Mouse (Mus musculus) neural tube, embryonic 13.5 days (tissue): ENCODE measurements around the gene Tprn. TPM values are rescaled to one million over a fixed set of nuclear protein-coding genes. Genes with fewer than 3 reads are reported as not detected.

Source experiments
- ATAC-seq: fragments of 200-750 bp; cut with Nextera tagmentation; 2 replicates; pipeline ENCODE4 v1.8.0; 2017; ENCODE audit warnings: low read depth, mild to moderate bottlenecking, moderate TSS enrichment, moderate library complexity
- H3K27ac ChIP-seq: fragments of 300-500 bp; sonication (generic); replicated peaks from 2 replicates; pipeline ENCODE4 v1.5.1; 2015; ENCODE audit warnings: moderate library complexity, mild to moderate bottlenecking, inconsistent platforms
- H3K27me3 ChIP-seq: fragments of 300-500 bp; sonication (generic); 2 replicates; pipeline ENCODE4 v1.6.1; 2015; ENCODE audit warnings: mild to moderate bottlenecking, inconsistent platforms
- H3K36me3 ChIP-seq: fragments of 300-500 bp; sonication (generic); 2 replicates; pipeline ENCODE4 v1.6.1; 2015; ENCODE audit warnings: mild to moderate bottlenecking, inconsistent platforms
- H3K4me1 ChIP-seq: fragments of 300-500 bp; sonication (generic); replicated peaks from 2 replicates; pipeline ENCODE4 v1.6.1; 2015; ENCODE audit warnings: inconsistent platforms
- H3K4me2 ChIP-seq: fragments of 300-500 bp; sonication (generic); 2 replicates; pipeline ENCODE4 v1.6.1; 2015; ENCODE audit warnings: inconsistent platforms, mild to moderate bottlenecking, moderate library complexity
- H3K4me3 ChIP-seq: fragments of 300-500 bp; sonication (generic); 2 replicates; pipeline ENCODE4 v1.5.1; 2015; ENCODE audit warnings: mild to moderate bottlenecking, inconsistent platforms
- H3K9ac ChIP-seq: fragments of 300-500 bp; sonication (generic); 2 replicates; pipeline ENCODE4 v1.6.1; 2015; ENCODE audit warnings: moderate library complexity, mild to moderate bottlenecking, inconsistent platforms
- H3K9me3 ChIP-seq: fragments of 300-500 bp; sonication (generic); 2 replicates; pipeline ENCODE4 v1.6.1; 2016; ENCODE audit warnings: inconsistent platforms
- WGBS: fragments of 180-500 bp; shearing (Covaris S2); methylation state at CpG from one replicate; pipeline ENCODE4 v1.1.7; 2015; 5-methylcytosine and 5-hydroxymethylcytosine counted together
- polyA plus RNA-seq: library from polyadenylated mRNA; unstranded; fragments of >200 nt; fragmentation: Nextera tagmentation; extraction: Ambion mirVana; gene quantifications from 2 replicates; pipeline ENCODE4 v1.2.1, GENCODE M21; 2015

Gene Tprn
- polyA plus RNA-seq, 1 experiment from 2014 or later, result 14.6 TPM

DNA sequence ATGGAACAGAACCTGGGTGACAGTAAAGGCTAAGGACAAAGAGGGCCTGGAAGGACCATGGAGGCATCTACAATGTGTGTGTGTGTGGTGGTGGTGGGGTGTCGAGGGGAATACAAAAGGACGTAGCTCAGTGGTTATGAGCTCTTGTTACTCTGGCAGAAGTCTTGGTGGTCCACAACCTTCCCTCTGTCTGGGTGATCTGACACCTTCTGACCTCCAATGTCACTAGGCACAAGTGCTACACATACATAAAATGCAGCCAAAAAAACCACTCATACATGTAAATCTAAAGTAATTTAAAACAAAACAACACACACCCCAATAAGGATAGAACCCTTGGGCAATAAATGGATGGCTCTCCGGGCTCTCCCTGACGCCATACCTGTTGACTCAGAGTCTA lies 35.0 kb upstream of the Tprn start:
- no peak for ATAC-seq
- H3K9ac ChIP-seq, result no peak overlapping the region
- no peak overlapping the region for H3K27ac ChIP-seq
- no peak overlapping the region for H3K4me2 ChIP-seq
- peaks cover 30% of the 10 kb centered on the region for H3K4me1 ChIP-seq
- no peaks in the 10 kb centered on the region for H3K36me3 ChIP-seq
- no peaks in the 10 kb centered on the region for H3K9me3 ChIP-seq
- no peak overlapping the region for H3K4me3 ChIP-seq
- 85% methylated on average over 4 of the region's 4 CpGs for WGBS
- no peaks in the 10 kb centered on the region; the same call in 1 of the 2 replicates for H3K27me3 ChIP-seq

GRCm38 (mm10) chr2:25228431-25228889 lies 34.0 kb upstream of the Tprn start:
- Histone ChIP-seq H3K36me3 (no peaks in the 10 kb centered on the region), H3K27me3 (no peaks in the 10 kb centered on the region; the same call in 1 of the 2 replicates), H3K4me2 (peak overlapping the region; percentile 42), H3K4me3 (peak overlapping the region; percentile 20), H3K4me1 (peaks cover 23% of the 10 kb centered on the region), H3K9ac (peak overlapping the region; percentile 44; the same call in 1 of the 2 replicates), H3K9me3 (no peaks in the 10 kb centered on the region), H3K27ac (peak overlapping the region; percentile 69; the same call in 1 of the 2 replicates)
- ATAC-seq, result no peak
- WGBS, result 0% methylated on average over 7 of the region's 7 CpGs

- Histone ChIP-seq H3K4me2 (peak overlapping the region; percentile 42), H3K4me3 (peak overlapping the region; percentile 20; the same call in 1 of the 2 replicates), H3K9ac (peak overlapping the region; percentile 44; the same call in 1 of the 2 replicates), H3K36me3 (no peaks in the 10 kb centered on the region), H3K27ac (no peak overlapping the region; the same call in 1 of the 2 replicates), H3K9me3 (no peaks in the 10 kb centered on the region), H3K27me3 (no peaks in the 10 kb centered on the region; the same call in 1 of the 2 replicates), H3K4me1 (peaks cover 18% of the 10 kb centered on the region)
- 68% methylated on average over 6 of the region's 6 CpGs for WGBS
- ATAC-seq, result no peak
Observed at GRCm38 (mm10) chr2:25228995-25229530, 33.4 kb upstream of the Tprn start.

- WGBS, result 85% methylated on average over 5 of the region's 5 CpGs
- no peak for ATAC-seq
- Histone ChIP-seq H3K4me3 (no peak overlapping the region), H3K9ac (no peak overlapping the region), H3K4me2 (no peak overlapping the region), H3K27me3 (no peaks in the 10 kb centered on the region; the same call in 1 of the 2 replicates), H3K9me3 (no peaks in the 10 kb centered on the region), H3K27ac (no peak overlapping the region), H3K36me3 (no peaks in the 10 kb centered on the region), H3K4me1 (peaks cover 18% of the 10 kb centered on the region)
Observed at GRCm38 (mm10) chr2:25229582-25229981, 32.8 kb upstream of the Tprn start.

- no peaks in the 10 kb centered on the region for H3K9me3 ChIP-seq
- H3K4me3 ChIP-seq, result no peak overlapping the region
- WGBS, result 91% methylated on average over 7 of the region's 7 CpGs
- H3K27me3 ChIP-seq, result no peaks in the 10 kb centered on the region; the same call in 1 of the 2 replicates
- H3K4me2 ChIP-seq, result no peak overlapping the region
- no peak overlapping the region; the same call in 1 of the 2 replicates for H3K9ac ChIP-seq
- H3K36me3 ChIP-seq, result no peaks in the 10 kb centered on the region
- peaks cover 14% of the 10 kb centered on the region for H3K4me1 ChIP-seq
- no peak overlapping the region for H3K27ac ChIP-seq
- ATAC-seq, result no peak
Observed at GRCm38 (mm10) chr2:25230581-25230980, 31.8 kb upstream of the Tprn start.

DNA sequence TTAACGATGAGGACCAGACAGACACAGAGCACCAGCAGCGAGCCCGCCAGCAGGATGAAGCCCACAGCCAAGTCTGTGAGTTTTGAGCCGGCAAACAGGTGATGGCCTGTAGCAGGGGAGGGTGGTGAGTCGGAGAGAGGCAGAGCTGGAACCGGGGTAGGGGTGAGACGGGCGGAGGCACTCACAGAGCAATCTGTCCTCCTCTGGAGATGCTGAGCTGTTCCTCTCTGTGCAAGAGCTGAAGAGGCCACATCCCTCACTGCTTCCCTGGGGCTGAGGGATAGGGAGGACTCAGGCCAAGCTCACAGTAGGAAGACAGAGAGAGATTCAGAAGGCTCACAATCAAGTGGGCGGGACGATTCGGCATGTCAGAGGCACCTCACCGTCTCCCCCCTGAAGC lies 31.4 kb upstream of the Tprn start:
- Histone ChIP-seq H3K36me3 (no peaks in the 10 kb centered on the region), H3K27ac (no peak overlapping the region), H3K4me3 (no peak overlapping the region), H3K4me1 (peaks cover 10% of the 10 kb centered on the region), H3K27me3 (no peaks in the 10 kb centered on the region; the same call in 1 of the 2 replicates), H3K9ac (no peak overlapping the region; the same call in 1 of the 2 replicates), H3K4me2 (no peak overlapping the region), H3K9me3 (no peaks in the 10 kb centered on the region)
- no peak for ATAC-seq
- 63% methylated on average over 12 of the region's 12 CpGs for WGBS

- WGBS, result 82% methylated on average over 4 of the region's 4 CpGs
- no peak for ATAC-seq
- no peaks in the 10 kb centered on the region for H3K9me3 ChIP-seq
- no peak overlapping the region for H3K4me2 ChIP-seq
- H3K9ac ChIP-seq, result no peak overlapping the region
- no peaks in the 10 kb centered on the region for H3K36me3 ChIP-seq
- no peak overlapping the region for H3K4me3 ChIP-seq
- H3K4me1 ChIP-seq, result peaks cover 8% of the 10 kb centered on the region
- H3K27ac ChIP-seq, result no peak overlapping the region
- no peaks in the 10 kb centered on the region; the same call in 1 of the 2 replicates for H3K27me3 ChIP-seq
Observed at GRCm38 (mm10) chr2:25233421-25233820, 29.0 kb upstream of the Tprn start.

DNA sequence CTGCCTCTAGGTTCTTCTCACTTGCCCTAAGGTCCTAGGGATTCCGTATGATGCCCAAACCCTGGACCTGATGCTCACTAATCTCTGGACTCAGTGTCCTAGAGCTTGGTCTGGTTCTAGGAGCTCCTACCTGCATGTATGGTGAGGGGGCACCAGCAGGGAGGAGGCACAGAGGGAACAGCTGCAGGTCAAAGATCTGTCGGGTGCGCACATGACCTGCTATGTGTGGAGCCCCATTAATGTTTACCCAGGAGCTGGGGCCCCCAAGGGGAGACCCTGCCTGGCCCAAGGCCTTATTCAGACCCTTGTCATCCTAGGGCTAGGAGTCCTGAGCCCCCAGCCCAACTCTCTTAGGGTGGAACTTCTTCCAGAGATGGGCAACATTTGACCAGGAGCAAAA lies 28.4 kb upstream of the Tprn start, which contains the start of gene Slc34a3:
Gene Slc34a3, minus strand, starts transcription at position 315 of the 400 bp plus-strand sequence.
- no peak within 1 kb of the TSS for H3K4me2 ChIP-seq
- H3K36me3 ChIP-seq, result no peaks in the 10 kb centered on the region
- peaks cover 1% of the 10 kb centered on the region for H3K4me1 ChIP-seq
- H3K9ac ChIP-seq, result no peak within 1 kb of the TSS
- 79% methylated on average over 3 of the region's 3 CpGs for WGBS
- no peaks in the 10 kb centered on the region for H3K9me3 ChIP-seq
- H3K27me3 ChIP-seq, result no peaks in the 10 kb centered on the region; the same call in 1 of the 2 replicates
- no peak within 1 kb of the TSS for H3K27ac ChIP-seq
- H3K4me3 ChIP-seq, result no peak within 1 kb of the TSS
- ATAC-seq, result no peak

- no peaks in the 10 kb centered on the region for H3K9me3 ChIP-seq
- no peak overlapping the region for H3K27ac ChIP-seq
- no peak overlapping the region for H3K4me2 ChIP-seq
- H3K4me3 ChIP-seq, result no peak overlapping the region
- no peaks in the 10 kb centered on the region; the same call in 1 of the 2 replicates for H3K27me3 ChIP-seq
- H3K36me3 ChIP-seq, result no peaks in the 10 kb centered on the region
- no peak overlapping the region for H3K9ac ChIP-seq
- no peaks in the 10 kb centered on the region for H3K4me1 ChIP-seq
- no peak for ATAC-seq
- WGBS, result 81% methylated on average over 5 of the region's 5 CpGs
Observed at GRCm38 (mm10) chr2:25234551-25235220, 27.7 kb upstream of the Tprn start.

DNA sequence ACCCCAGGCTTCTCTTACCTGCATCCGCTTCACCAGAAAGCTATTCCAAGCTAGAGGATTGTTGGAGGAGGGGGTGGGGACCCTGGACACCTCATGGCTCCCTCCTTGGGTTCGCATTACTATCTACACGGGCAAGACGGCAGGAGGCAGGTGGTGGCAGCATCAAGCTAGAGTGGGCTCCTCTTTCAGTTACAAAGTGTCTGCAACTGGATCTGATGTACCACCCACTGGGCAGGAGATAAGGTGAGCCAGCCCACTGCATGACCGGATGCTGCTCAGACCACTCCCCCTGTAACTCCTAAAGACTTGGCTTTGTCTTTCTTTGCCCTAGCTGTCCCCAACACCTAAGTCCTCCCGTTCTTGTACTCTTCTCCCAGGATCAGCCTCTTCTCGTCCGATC lies 25.8 kb upstream of the Tprn start, which contains the start of gene Rnf224:
Gene Rnf224, minus strand, starts transcription at position 174 of the 400 bp plus-strand sequence.
- no peak for ATAC-seq
- H3K4me2 ChIP-seq, result no peak within 1 kb of the TSS
- 37% methylated on average over 8 of the region's 8 CpGs for WGBS
- H3K36me3 ChIP-seq, result no peaks in the 10 kb centered on the region
- no peaks in the 10 kb centered on the region for H3K9me3 ChIP-seq
- peaks cover 13% of the 10 kb centered on the region for H3K4me1 ChIP-seq
- H3K9ac ChIP-seq, result no peak within 1 kb of the TSS
- no peak within 1 kb of the TSS for H3K27ac ChIP-seq
- H3K27me3 ChIP-seq, result peaks cover 6% of the 10 kb centered on the region
- H3K4me3 ChIP-seq, result no peak within 1 kb of the TSS

GRCm38 (mm10) chr2:25237522-25237921 lies 24.9 kb upstream of the Tprn start:
- no peak for ATAC-seq
- 68% methylated on average over 4 of the region's 4 CpGs for WGBS
- no peaks in the 10 kb centered on the region for H3K9me3 ChIP-seq
- H3K4me3 ChIP-seq, result no peak overlapping the region
- H3K27ac ChIP-seq, result no peak overlapping the region
- H3K9ac ChIP-seq, result no peak overlapping the region
- peaks cover 22% of the 10 kb centered on the region for H3K4me1 ChIP-seq
- H3K27me3 ChIP-seq, result peaks cover 6% of the 10 kb centered on the region
- no peaks in the 10 kb centered on the region for H3K36me3 ChIP-seq
- H3K4me2 ChIP-seq, result no peak overlapping the region

GRCm38 (mm10) chr2:25238106-25238505 lies 24.3 kb upstream of the Tprn start:
- peaks cover 27% of the 10 kb centered on the region for H3K4me1 ChIP-seq
- peaks cover 10% of the 10 kb centered on the region for H3K27me3 ChIP-seq
- H3K9me3 ChIP-seq, result no peaks in the 10 kb centered on the region
- H3K9ac ChIP-seq, result no peak overlapping the region
- H3K36me3 ChIP-seq, result no peaks in the 10 kb centered on the region
- no peak overlapping the region for H3K27ac ChIP-seq
- no peak overlapping the region for H3K4me2 ChIP-seq
- no peak overlapping the region for H3K4me3 ChIP-seq
- ATAC-seq, result no peak
